Mouse (Mus musculus): ENCODE data around the gene Med21. TPM values are rescaled to one million over a fixed set of nuclear protein-coding genes. Genes with fewer than 3 reads are reported as not detected.
A peak's percentile ranks its signal among the peaks of the same experiment; 100 is the strongest.

The Med21 gene
- polyA plus RNA-seq, 1 experiment from 2014 or later = 110 TPM

DNA sequence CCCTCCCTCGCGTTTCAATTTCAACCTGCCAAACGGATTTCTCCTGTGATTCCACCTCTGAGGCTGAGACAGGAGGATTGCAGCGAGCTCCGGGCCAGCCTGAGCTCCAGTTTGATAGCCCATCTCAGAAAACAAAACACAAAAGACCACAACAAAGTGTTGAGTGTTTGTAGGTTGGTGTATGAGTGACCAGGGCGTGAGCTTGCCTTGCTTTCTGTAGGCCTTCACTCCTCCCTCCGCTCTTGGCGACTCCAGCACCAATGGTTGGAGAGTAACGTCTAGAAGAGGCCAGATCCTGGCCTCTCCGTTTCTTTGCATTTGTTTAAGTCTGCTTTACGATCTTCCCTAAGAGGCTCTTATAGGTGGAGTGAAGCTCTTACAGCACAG, 830 bp downstream of the Med21 start:
- peak overlapping the region; percentile 70 for H3K4me2 ChIP-seq (replicated peaks)
- H3K27me3 ChIP-seq (replicated peaks) = no peaks in the 10 kb centered on the region
- WGBS = 34% methylated on average over 11 of the region's 11 CpGs
- H3K36me3 ChIP-seq = no peaks in the 10 kb centered on the region
- H3K9ac ChIP-seq = peak overlapping the region; percentile 88
- H3K27ac ChIP-seq = no peak overlapping the region
- ATAC-seq (ENCODE audit: low FRiP score, low read depth) = no peak
- H3K4me3 ChIP-seq = peak overlapping the region; percentile 80
- H3K4me1 ChIP-seq = peaks cover 5% of the 10 kb centered on the region
- no peaks in the 10 kb centered on the region for H3K9me3 ChIP-seq

DNA sequence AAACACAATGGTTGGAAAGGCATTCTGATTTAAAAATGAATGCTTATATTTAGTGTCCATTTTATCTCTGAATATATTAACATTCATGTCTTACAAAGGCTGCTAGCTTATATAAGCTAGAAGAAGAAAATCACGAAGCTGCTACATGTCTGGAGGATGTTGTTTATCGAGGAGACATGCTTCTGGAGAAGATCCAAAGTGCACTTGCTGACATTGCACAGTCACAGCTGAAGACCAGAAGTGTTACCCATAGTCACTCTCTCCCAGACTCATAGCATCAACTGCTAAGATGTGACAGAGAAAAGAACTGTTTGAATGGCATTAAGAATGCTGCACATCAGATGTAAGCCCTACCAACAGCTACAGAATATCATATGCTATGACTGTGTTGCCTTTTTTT, 7.7 kb downstream of the Med21 start:
- Histone ChIP-seq H3K9ac (no peak overlapping the region), H3K4me3 (no peak overlapping the region), H3K36me3 (peaks cover 9% of the 10 kb centered on the region), H3K4me2 (replicated peaks) (no peak overlapping the region), H3K27me3 (replicated peaks) (no peaks in the 10 kb centered on the region), H3K9me3 (no peaks in the 10 kb centered on the region), H3K27ac (no peak overlapping the region), H3K4me1 (no peaks in the 10 kb centered on the region)
- 98% methylated on average over 2 of the region's 2 CpGs for WGBS
- no peak for ATAC-seq (ENCODE audit: low FRiP score, low read depth)

DNA sequence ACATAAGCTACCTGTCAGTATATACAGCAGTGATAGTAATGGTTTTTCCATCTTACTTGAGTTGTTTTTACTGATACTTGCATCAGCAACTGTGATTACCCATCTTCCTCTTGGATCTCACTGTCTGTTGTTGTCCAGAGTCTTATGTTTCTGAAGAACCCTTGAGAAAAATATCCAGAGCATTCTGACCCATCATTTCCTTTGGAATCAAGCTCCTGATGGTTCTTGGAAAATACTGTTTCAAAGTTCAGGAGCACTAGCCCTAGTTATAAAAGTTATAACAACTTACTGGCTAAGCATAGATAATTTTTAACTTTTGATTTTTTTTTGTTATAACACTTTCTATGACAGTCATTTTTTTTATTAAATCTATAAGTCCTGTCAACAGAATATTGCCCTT, 9.1 kb downstream of the Med21 start:
- no peak overlapping the region for H3K27ac ChIP-seq
- H3K4me2 ChIP-seq (replicated peaks) = no peak overlapping the region
- H3K4me1 ChIP-seq = no peaks in the 10 kb centered on the region
- no peak for ATAC-seq (ENCODE audit: low FRiP score, low read depth)
- H3K36me3 ChIP-seq = peaks cover 9% of the 10 kb centered on the region
- no peak overlapping the region for H3K4me3 ChIP-seq
- no peaks in the 10 kb centered on the region for H3K27me3 ChIP-seq (replicated peaks)
- no peaks in the 10 kb centered on the region for H3K9me3 ChIP-seq
- H3K9ac ChIP-seq = no peak overlapping the region

DNA sequence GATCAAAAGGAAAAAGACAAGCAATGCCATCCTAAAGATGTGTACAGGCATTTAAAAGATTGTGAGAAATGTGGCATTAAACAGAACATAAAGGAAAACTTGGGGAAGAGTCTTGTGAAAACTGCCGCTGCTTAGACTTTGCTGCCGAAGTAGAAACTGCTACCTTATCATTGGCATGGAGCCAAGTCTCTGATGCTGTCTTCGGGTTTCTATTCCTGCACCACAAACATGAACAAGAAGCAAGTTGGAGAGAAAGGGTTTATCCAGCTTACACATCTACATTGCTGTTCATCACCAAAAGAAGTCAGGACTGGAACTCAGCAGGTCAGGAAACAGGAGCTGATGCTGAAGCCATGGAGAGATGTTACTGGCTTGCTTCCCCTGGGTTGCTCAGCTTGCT, 10.8 kb downstream of the Med21 start:
- H3K9me3 ChIP-seq = no peaks in the 10 kb centered on the region
- no peak for ATAC-seq (ENCODE audit: low FRiP score, low read depth)

DNA sequence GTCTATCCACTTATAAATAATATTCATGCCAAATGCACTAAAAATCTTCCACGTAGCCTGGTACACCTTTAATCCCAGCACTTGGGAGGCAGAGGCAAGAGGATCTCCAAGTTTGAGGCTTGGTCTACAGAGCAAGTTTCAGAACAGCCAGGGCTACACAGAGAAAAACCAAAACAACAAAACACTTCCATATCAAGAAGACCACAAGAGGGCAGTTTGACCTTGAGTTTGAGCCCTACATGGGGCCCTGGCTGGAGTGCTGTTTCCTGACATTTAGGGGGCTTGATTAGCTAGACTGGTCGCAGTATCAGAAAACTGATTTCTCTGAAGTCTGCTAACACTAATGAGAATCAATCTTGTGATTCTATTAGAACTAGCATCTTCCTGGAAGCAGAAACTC, 18.2 kb downstream of the Med21 start:
- Histone ChIP-seq H3K27me3 (replicated peaks) (no peaks in the 10 kb centered on the region), H3K4me3 (no peak overlapping the region), H3K9me3 (no peaks in the 10 kb centered on the region), H3K36me3 (no peaks in the 10 kb centered on the region), H3K27ac (no peak overlapping the region), H3K4me1 (no peaks in the 10 kb centered on the region), H3K9ac (no peak overlapping the region), H3K4me2 (replicated peaks) (no peak overlapping the region)
- ATAC-seq (ENCODE audit: low FRiP score, low read depth) = no peak
- WGBS = 71% methylated on average over 2 of the region's 2 CpGs

More for the DNA sequence above, 10.8 kb downstream of the Med21 start:
- H3K9ac ChIP-seq = no peak overlapping the region
- H3K4me2 ChIP-seq (replicated peaks) = no peak overlapping the region
- no peaks in the 10 kb centered on the region for H3K27me3 ChIP-seq (replicated peaks)
- no peaks in the 10 kb centered on the region for H3K4me1 ChIP-seq
- H3K36me3 ChIP-seq = peaks cover 9% of the 10 kb centered on the region
- WGBS = 92% methylated on average over 3 of the region's 3 CpGs
- H3K27ac ChIP-seq = no peak overlapping the region
- no peak overlapping the region for H3K4me3 ChIP-seq

DNA sequence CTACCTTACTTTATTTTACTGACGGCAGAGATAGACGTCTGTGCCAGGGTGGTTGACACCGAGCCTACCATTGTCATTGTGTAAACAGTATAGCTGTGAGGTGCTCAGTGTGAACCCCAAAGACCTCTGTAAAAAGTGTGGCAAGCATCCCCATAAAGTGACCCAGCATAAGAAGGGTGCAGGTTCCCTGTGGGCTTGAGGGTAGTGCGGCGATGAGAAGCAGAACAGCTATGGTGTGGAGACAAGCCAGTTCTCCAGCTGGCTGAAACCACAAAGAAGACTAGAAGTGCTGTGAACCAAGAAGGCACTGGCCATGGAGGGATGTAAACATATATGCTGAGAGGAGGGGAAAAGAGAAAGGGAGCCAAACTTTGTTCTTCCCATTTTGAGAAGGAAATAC, 19.3 kb downstream of the Med21 start:
- H3K9me3 ChIP-seq = no peaks in the 10 kb centered on the region
- H3K27me3 ChIP-seq (replicated peaks) = no peaks in the 10 kb centered on the region
- no peak for ATAC-seq (ENCODE audit: low FRiP score, low read depth)
- H3K9ac ChIP-seq = no peak overlapping the region
- H3K27ac ChIP-seq = no peak overlapping the region
- H3K4me3 ChIP-seq = no peak overlapping the region
- H3K36me3 ChIP-seq = no peaks in the 10 kb centered on the region
- H3K4me1 ChIP-seq = no peaks in the 10 kb centered on the region
- no peak overlapping the region for H3K4me2 ChIP-seq (replicated peaks)
- WGBS = 84% methylated on average over 5 of the region's 5 CpGs

DNA sequence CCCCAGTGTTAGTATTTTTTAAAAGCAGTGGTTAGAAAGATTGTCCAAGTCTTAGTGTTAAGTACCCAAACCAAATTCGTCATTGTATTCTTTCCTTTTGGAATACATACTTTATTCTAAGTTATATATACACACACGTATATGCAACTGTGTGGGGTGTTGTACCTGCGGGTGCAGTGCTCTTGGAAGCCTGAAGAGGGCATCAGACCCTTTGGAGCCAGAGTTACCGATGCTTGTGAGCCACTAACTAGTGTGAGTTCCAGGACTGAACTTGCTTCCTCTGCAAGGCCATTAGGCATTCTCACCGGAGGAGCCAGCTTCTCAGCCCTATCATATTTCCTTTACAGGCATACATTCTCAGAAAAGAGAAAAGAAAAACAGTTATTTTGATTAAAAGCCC, 20.3 kb downstream of the Med21 start:
- no peaks in the 10 kb centered on the region for H3K9me3 ChIP-seq
- H3K36me3 ChIP-seq = no peaks in the 10 kb centered on the region
- no peak overlapping the region for H3K4me3 ChIP-seq
- H3K4me2 ChIP-seq (replicated peaks) = no peak overlapping the region
- no peak overlapping the region for H3K9ac ChIP-seq
- no peak for ATAC-seq (ENCODE audit: low FRiP score, low read depth)
- H3K4me1 ChIP-seq = no peaks in the 10 kb centered on the region
- WGBS = 38% methylated on average over 5 of the region's 5 CpGs
- H3K27ac ChIP-seq = no peak overlapping the region
- no peaks in the 10 kb centered on the region for H3K27me3 ChIP-seq (replicated peaks)

DNA sequence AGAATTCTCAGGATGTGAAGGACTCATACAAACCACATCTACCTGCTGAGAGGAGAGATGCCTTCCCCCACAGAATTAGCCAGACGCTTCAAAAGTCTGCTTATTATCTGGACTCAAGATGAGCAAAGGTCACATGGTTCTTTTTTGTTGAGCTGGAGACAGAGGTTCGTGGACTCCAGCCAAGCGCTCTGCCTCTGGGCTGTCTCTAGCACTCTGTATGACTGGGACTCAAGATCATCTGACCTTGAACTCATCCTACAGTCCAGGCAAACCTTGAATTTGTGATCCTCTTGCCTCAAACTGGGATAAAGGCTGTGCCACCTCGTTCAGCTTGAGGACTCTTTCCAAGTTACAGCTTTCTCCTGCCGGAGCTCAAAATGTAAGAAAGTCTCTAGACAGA, 21.8 kb downstream of the Med21 start:
- Histone ChIP-seq H3K4me3 (no peak overlapping the region), H3K27ac (no peak overlapping the region), H3K9ac (no peak overlapping the region), H3K36me3 (no peaks in the 10 kb centered on the region), H3K4me2 (replicated peaks) (no peak overlapping the region), H3K27me3 (replicated peaks) (no peaks in the 10 kb centered on the region), H3K4me1 (no peaks in the 10 kb centered on the region), H3K9me3 (no peaks in the 10 kb centered on the region)
- no peak for ATAC-seq (ENCODE audit: low FRiP score, low read depth)
- WGBS = 76% methylated on average over 5 of the region's 5 CpGs

DNA sequence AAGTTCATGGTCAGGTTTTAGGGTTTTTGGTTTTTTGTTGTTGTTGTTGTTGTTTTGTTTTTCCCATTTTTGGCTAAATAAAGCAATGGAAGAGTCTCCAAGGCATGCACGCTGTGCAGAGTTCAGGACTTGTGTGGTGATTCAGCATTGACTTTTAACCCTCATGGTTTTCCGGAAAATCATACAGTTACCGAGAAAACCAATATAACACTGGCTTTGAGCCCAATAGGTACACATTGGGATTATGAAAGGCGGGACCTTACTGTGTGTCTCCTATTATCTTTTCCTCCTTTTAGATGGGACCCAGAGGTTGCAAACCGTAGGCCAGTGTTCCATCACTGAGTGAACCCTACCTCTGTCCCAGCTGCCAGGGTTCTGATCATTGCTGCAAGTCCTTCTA, 22.6 kb downstream of the Med21 start:
- Histone ChIP-seq H3K9ac (no peak overlapping the region), H3K36me3 (no peaks in the 10 kb centered on the region), H3K9me3 (no peaks in the 10 kb centered on the region), H3K27ac (no peak overlapping the region), H3K4me3 (no peak overlapping the region), H3K4me1 (no peaks in the 10 kb centered on the region), H3K4me2 (replicated peaks) (no peak overlapping the region), H3K27me3 (replicated peaks) (no peaks in the 10 kb centered on the region)
- ATAC-seq (ENCODE audit: low FRiP score, low read depth) = no peak
- WGBS = 96% methylated on average over 5 of the region's 5 CpGs

DNA sequence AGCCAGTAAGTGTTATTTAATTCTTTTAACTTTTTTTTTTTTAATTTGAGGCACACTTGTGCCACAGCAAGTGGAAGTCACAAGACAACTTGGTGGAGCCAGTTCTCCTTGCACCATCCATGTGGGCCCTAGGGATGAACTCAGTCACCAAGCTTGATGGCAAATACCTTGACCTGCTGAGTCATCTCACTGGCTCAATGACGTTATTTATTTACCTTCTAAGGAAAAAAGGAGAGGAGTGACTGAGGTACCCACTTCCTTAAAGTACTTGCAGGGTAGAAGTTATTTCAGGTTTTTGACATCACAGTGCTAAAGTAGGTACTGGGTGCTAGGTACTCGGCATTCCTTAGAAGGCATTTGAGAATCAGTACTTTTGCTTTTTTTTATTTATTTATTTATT, 23.1 kb downstream of the Med21 start:
- H3K27ac ChIP-seq = no peak overlapping the region
- no peak overlapping the region for H3K4me2 ChIP-seq (replicated peaks)
- no peaks in the 10 kb centered on the region for H3K36me3 ChIP-seq
- no peak for ATAC-seq (ENCODE audit: low FRiP score, low read depth)
- no peak overlapping the region for H3K9ac ChIP-seq
- WGBS = 88% methylated on average over 2 of the region's 2 CpGs
- H3K9me3 ChIP-seq = no peaks in the 10 kb centered on the region
- no peaks in the 10 kb centered on the region for H3K27me3 ChIP-seq (replicated peaks)
- H3K4me3 ChIP-seq = no peak overlapping the region
- no peaks in the 10 kb centered on the region for H3K4me1 ChIP-seq

DNA sequence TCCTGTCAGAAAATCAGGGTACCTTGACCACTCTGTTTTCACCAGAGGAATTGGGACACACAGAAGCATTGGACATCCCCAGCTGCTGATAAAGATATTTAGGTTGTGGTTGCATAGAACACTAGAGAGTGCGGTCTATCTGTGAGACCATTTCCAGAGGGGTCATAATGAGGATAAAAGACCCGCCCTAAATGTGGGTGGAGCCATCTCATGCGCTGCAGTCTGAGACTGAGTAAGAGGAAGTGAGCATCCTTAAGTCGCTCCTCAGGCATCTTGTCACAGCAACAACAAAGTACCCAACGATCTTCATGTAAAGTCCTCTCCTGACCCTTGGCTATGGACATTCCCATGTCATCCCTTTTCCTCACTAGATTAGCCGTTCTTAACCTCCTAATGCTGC, 24.5 kb downstream of the Med21 start:
- Histone ChIP-seq H3K4me2 (replicated peaks) (no peak overlapping the region), H3K9ac (no peak overlapping the region), H3K9me3 (no peaks in the 10 kb centered on the region), H3K27ac (no peak overlapping the region), H3K4me3 (no peak overlapping the region), H3K27me3 (replicated peaks) (no peaks in the 10 kb centered on the region), H3K4me1 (no peaks in the 10 kb centered on the region), H3K36me3 (no peaks in the 10 kb centered on the region)
- no peak for ATAC-seq (ENCODE audit: low FRiP score, low read depth)
- 81% methylated on average over 6 of the region's 6 CpGs for WGBS

DNA sequence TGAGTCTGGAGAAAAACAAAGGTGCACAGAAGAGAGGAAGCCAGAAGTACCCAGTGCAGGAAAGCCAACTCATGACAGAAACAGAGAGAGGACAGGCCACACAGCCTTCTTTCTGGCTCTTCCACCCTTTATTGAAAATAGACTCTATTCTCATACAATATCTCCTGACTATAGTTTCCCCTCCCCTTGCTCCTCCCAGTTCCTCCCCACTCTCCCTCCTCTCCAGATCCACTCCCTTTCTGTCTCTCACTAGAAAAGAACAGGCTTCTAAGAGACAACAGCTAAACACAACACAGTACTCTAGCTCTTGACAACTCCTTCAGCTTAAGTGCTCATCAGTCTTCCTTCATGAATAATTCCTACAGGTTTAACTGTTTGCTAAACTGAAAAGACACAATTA, 26.3 kb downstream of the Med21 start:
- Histone ChIP-seq H3K36me3 (no peaks in the 10 kb centered on the region), H3K4me1 (no peaks in the 10 kb centered on the region), H3K27ac (no peak overlapping the region), H3K9ac (no peak overlapping the region), H3K27me3 (replicated peaks) (no peaks in the 10 kb centered on the region), H3K9me3 (no peaks in the 10 kb centered on the region), H3K4me3 (no peak overlapping the region), H3K4me2 (replicated peaks) (no peak overlapping the region)
- no peak for ATAC-seq (ENCODE audit: low FRiP score, low read depth)

DNA sequence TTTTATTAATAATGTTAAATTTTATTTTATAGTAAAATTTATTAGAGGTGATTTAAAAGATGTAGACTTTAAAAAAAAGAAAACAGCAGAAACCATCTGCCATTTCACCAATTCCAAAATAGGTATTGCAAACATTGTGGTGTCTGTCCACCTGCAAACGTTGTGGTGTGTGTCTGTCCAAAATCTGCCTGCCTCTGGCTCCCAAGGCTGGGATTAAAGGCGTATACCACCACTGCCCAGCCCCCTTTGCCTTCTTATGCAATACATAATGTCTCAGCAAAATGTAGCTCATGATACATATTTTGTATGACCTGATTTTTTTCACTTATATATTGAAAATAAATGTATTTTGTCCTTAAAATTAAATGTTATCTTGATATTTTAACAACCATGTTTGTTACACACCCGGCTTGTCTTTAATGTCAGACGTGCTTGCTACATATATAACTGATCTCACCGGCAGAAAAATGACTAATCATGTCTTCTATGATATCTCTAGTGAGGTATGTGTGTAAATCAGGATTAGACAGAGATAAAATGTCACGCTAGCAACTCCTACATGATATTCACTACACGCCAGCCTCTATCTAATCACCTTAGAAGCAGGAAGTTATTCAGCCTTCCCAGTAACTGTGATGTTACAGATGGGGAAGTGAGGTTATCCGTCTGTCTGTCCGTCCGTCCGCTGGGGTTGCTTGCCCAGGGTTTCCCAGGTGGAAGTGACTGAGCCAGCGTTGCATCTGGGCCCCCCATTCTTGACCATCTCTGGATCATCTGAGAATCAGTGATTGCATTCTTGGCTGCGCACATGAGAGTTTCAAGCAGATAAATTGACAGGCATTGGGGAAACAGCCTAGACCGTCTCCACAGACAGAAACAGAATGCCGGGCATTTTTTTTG, 28.9 kb downstream of the Med21 start:
- no peaks in the 10 kb centered on the region for H3K27me3 ChIP-seq (replicated peaks)
- H3K4me1 ChIP-seq = no peaks in the 10 kb centered on the region
- no peak overlapping the region for H3K9ac ChIP-seq
- no peak for ATAC-seq (ENCODE audit: low FRiP score, low read depth)
- WGBS = 91% methylated on average over 15 of the region's 15 CpGs
- H3K27ac ChIP-seq = no peak overlapping the region
- H3K4me3 ChIP-seq = no peak overlapping the region
- H3K36me3 ChIP-seq = no peaks in the 10 kb centered on the region
- no peaks in the 10 kb centered on the region for H3K9me3 ChIP-seq
- no peak overlapping the region for H3K4me2 ChIP-seq (replicated peaks)
